Mouse (Mus musculus): ENCODE results near the gene Olfr1176.

Olfr1176 gene

DNA sequence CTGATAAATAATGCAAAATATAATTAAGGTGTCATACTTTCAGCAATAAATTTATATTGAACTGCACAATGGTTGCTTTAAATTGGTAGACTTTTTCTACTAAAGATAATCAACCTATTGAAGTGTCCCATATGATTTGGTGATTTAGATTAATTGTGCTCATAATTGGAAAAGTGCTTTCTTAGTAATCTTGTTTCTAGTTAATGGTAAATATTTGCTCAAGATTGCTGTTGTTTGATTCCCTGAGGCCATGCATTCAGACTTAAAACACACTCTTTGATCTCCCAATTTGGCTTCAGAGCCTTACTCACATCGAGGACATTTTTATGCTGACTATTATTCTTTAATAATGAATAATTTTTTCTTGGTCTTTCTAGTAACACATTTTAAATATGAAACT lies at the start of gene Olfr1176:
Gene Olfr1176 (plus strand): TSS at position 301 of the 400 bp plus-strand sequence.
- DNase-seq = no peak

DNA sequence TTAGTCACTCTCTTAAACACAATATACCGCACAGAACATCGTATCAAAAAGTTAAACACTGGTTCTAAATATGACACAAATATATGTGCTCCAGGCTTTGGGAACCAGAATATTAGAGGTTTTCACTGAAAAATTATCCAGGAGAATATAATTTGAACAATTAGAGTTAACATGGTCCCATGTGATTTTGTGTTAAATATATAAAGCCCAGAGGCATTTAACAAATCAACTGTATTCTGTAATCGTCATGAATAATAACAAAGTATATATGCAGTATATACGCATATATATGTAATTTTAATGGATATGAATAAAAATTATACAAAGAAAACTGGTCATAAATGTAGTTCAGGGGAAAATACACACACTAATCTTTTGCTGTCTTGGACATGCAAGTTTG lies 21.5 kb upstream of the Olfr1176 start, which contains the start of gene Olfr1174-ps:
Gene Olfr1174-ps (minus strand): TSS at position 101 of the 400 bp plus-strand sequence.
- no peak for DNase-seq

DNA sequence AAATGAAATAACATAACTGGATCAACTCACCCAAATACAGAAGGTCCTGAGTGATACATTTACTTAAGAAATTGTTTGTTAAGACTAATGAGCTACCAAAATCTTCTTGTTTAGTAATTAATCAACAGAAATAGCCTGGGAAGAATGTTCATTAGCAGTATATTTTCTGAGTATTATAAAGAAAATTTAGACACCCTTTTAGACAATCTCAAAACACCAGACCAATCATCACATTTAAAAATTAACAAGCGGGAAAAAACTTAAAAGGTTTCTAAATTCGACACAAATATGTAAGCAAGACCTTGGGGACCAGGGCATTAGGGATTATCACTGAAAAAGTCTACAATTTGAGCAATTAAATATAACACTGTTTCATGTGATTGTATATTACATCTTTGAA lies 9.4 kb upstream of the Olfr1176 start, which contains the start of gene Olfr1175-ps:
Gene Olfr1175-ps (minus strand): TSS at position 101 of the 400 bp plus-strand sequence.
- DNase-seq = no peak

DNA sequence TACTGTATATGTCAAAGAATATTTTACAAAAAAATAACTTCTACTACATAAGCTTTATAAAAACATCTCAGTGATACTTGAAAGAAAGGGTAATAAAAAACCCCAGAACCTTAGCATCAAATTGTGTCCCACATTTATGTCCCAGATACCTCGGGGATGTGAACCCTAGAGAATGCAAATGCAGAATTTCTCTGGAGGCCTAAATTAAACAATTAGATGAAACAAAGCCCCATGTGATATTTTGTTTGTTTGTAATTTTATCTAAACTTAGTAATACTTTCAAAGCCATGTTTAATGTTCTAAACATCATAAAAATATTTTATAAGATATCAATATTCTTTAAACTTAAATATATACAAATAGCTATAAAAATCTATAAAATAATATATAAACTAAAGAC lies 9.9 kb downstream of the Olfr1176 start, which contains the start of gene Olfr1177-ps:
Gene Olfr1177-ps (minus strand): TSS at position 101 of the 400 bp plus-strand sequence.
- no peak for DNase-seq

DNA sequence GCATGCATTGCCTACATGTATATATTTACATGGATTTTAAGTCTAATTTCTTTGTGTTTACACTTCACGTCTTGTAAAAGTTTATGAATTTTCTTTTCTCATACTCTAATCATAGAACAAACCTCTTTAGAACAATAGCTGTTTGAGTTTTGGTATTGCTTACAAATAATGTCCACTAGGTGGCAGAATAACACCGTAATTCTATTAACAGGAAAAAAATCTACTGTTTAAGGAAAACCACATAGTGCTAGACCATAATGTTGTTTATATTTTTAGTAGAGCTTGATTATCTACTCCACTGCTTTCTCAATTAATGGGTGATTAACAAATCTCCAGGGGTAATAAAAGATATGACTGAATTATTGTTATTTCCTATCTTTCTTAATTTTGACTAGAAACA lies 19.8 kb downstream of the Olfr1176 start:
- no peak for DNase-seq

DNA sequence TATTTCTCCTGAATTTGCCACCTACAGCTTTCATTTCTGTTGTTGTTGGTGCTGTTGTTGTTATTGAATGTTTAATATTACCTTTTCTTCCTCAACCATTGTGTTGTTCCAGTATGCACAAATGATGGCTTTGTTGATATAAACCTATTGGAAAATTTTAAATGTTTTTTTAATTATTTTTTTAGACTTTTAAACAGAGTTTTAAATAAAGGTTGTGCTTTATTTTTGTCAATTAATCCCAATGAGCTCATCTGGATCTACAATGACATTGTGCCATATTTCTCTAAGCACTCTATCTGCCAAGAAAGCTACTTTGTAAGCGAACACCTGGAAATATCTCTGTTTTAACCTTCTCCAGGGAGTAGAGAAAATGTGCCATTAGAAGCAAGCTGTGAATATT lies 50.2 kb downstream of the Olfr1176 start, which contains the start of gene Olfr1178:
Gene Olfr1178 (plus strand): TSS at position 301 of the 400 bp plus-strand sequence.
- no peak for DNase-seq
